Comparison of ENCODE assay signal across 16 mouse cellular contexts in the genomic region with DNA sequence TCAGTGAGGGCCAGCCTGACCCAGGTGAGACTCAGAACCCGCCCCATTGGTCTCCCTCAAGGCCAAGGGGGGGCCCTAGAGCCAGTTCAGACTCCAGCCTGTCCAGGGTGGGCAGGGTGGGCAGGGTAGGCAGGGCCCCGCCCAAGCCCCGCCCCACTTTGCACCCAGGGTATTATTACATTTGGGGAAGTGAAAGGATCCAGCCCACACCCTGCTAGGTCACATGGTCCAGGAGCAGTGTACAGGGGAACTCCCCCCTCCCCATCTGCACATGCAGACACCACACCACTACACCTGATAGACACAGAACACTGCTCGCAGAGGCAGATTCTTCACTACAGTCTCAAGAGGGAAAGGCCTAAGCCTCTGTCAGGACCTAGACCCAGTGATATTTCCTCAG. TPM values are rescaled to one million over a fixed set of nuclear protein-coding genes. Genes with fewer than 3 reads are reported as not detected.
A peak's percentile ranks its signal among the peaks of the same experiment; 100 is the strongest.
DNase-seq lines count a peak whose midpoint lies in the region; ATAC-seq and TF ChIP-seq lines count a peak whose summit lies in the region.
"Had no signal": no experiment of that assay in that cellular context is flagged by ENCODE, and none has a peak within 500 bp of the region (broad histone marks: within the 10 kb centered on the region; RNA-seq: fewer than 3 reads in every experiment).

No protein-coding gene starts in this region.

- no peak for DNase-seq in hindbrain, postnatal 0 days (ENCODE audit: low spot score)
- DNase-seq in hindbrain, embryonic 10.5 days (ENCODE audit: low spot score) = no peak
- DNase-seq in testis, postnatal 14 days (ENCODE audit: low spot score) = no peak
- no peak for DNase-seq in left cerebral cortex, adult 9 months (ENCODE audit: low spot score in 2 of 2)
- DNase-seq in urinary bladder, postnatal 14 days (ENCODE audit: low spot score) = no peak
- DNase-seq: adrenal gland, postnatal 10 days; kidney, adult 9 months; layer of hippocampus, adult 9-11 months; thymus, adult 2 months had no signal

- no peak overlapping the region for H3K4me2 ChIP-seq in hindbrain, postnatal 0 days (ENCODE audit: low read depth, low read length)
- no peak overlapping the region for H3K4me2 ChIP-seq in neural tube, embryonic 15.5 days
- H3K4me2 ChIP-seq: heart, embryonic 13.5 days; hindbrain, embryonic 15.5 days had no signal

- H3K27me3 ChIP-seq in hindbrain, postnatal 0 days (ENCODE audit: insufficient read depth, low read length) = no peaks in the 10 kb centered on the region
- no peaks in the 10 kb centered on the region for H3K27me3 ChIP-seq in hindbrain, embryonic 10.5 days (ENCODE audit: insufficient read depth, poor library complexity, severe bottlenecking)
- no peaks in the 10 kb centered on the region for H3K27me3 ChIP-seq in testis, adult 2 months (ENCODE audit: control insufficient read depth, insufficient read depth, low read length)
- no peaks in the 10 kb centered on the region for H3K27me3 ChIP-seq in neural tube, embryonic 15.5 days (replicated peaks)
- H3K27me3 ChIP-seq: heart, embryonic 13.5 days; hindbrain, embryonic 15.5 days had no signal

- TF ChIP-seq CTCF in hindbrain, postnatal 0 days (IDR thresholded peaks at IDR 0.05; ENCODE audit: low read depth) = no peak
- no peak for TF ChIP-seq CTCF in testis, adult 2 months (IDR thresholded peaks at IDR 0.05; ENCODE audit: control insufficient read depth, insufficient read depth, insufficient replicate concordance, low read depth, low read length)

- 84% methylated on average over 4 of the region's 4 CpGs for WGBS in hindbrain, postnatal 0 days
- WGBS in hindbrain, embryonic 10.5 days = 81% methylated on average over 4 of the region's 4 CpGs
- 76% methylated on average over 2 of the region's 4 CpGs for WGBS in neural tube, embryonic 15.5 days

- no peak overlapping the region for H3K9ac ChIP-seq in hindbrain, postnatal 0 days (replicated peaks; ENCODE audit: low read length)
- no peak overlapping the region for H3K9ac ChIP-seq in neural tube, embryonic 15.5 days (replicated peaks)
- H3K9ac ChIP-seq: heart, embryonic 13.5 days; hindbrain, embryonic 15.5 days had no signal

- peak; percentile 55; the same call in 1 of the 2 replicates for TF ChIP-seq POLR2A in testis, adult 2 months (IDR thresholded peaks at IDR 0.05; ENCODE audit: control insufficient read depth, low read depth, low read length)

- H3K9me3 ChIP-seq in hindbrain, postnatal 0 days (ENCODE audit: low read length) = no peaks in the 10 kb centered on the region
- no peaks in the 10 kb centered on the region for H3K9me3 ChIP-seq in hindbrain, embryonic 10.5 days
- no peaks in the 10 kb centered on the region for H3K9me3 ChIP-seq in neural tube, embryonic 15.5 days (replicated peaks)
- H3K9me3 ChIP-seq: heart, embryonic 13.5 days; hindbrain, embryonic 15.5 days had no signal

- ATAC-seq in hindbrain, postnatal 0 days = 0 out of 2 replicates have a peak, but pooled peaks have one; percentile 31
- peak; percentile 42 for ATAC-seq in megakaryocyte progenitor cell, adult 5-6 weeks (replicated peaks; ENCODE audit: poor library complexity)
- no peak for ATAC-seq in neural tube, embryonic 15.5 days (ENCODE audit: low FRiP score)
- ATAC-seq: forebrain, embryonic 14.5 days; lung, postnatal 0 days had no signal

- H3K4me1 ChIP-seq in hindbrain, postnatal 0 days (ENCODE audit: insufficient read depth, low read length) = no peaks in the 10 kb centered on the region
- peaks cover 26% of the 10 kb centered on the region for H3K4me1 ChIP-seq in hindbrain, embryonic 10.5 days (replicated peaks)
- H3K4me1 ChIP-seq in testis, adult 2 months (ENCODE audit: control insufficient read depth, insufficient read depth, low read length) = no peaks in the 10 kb centered on the region
- H3K4me1 ChIP-seq in neural tube, embryonic 15.5 days = no peaks in the 10 kb centered on the region
- H3K4me1 ChIP-seq: hindbrain, embryonic 15.5 days had no signal

- no peaks in the 10 kb centered on the region for H3K36me3 ChIP-seq in hindbrain, postnatal 0 days (ENCODE audit: insufficient read depth, low read length)
- H3K36me3 ChIP-seq in hindbrain, embryonic 10.5 days = peaks cover 29% of the 10 kb centered on the region
- no peaks in the 10 kb centered on the region for H3K36me3 ChIP-seq in testis, adult 2 months (ENCODE audit: control insufficient read depth, insufficient read depth, low read length)
- H3K36me3 ChIP-seq in neural tube, embryonic 15.5 days = no peaks in the 10 kb centered on the region
- H3K36me3 ChIP-seq: hindbrain, embryonic 15.5 days had no signal

- H3K4me3 ChIP-seq in hindbrain, postnatal 0 days (ENCODE audit: low read length) = no peak overlapping the region
- H3K4me3 ChIP-seq in hindbrain, embryonic 10.5 days = no peak overlapping the region
- peak overlapping the region; percentile 83 for H3K4me3 ChIP-seq in testis, adult 2 months (ENCODE audit: control insufficient read depth, low read depth, low read length)
- no peak overlapping the region for H3K4me3 ChIP-seq in neural tube, embryonic 15.5 days (replicated peaks)
- H3K4me3 ChIP-seq: heart, embryonic 13.5 days; hindbrain, embryonic 15.5 days had no signal

- H3K27ac ChIP-seq in hindbrain, postnatal 0 days = no peak overlapping the region
- H3K27ac ChIP-seq in hindbrain, embryonic 10.5 days = no peak overlapping the region
- H3K27ac ChIP-seq in testis, adult 2 months (ENCODE audit: control insufficient read depth, insufficient read depth, low read depth, low read length) = no peak overlapping the region
- no peak overlapping the region for H3K27ac ChIP-seq in neural tube, embryonic 15.5 days (replicated peaks)
- H3K27ac ChIP-seq: heart, embryonic 13.5 days; hindbrain, embryonic 15.5 days had no signal

RNA-seq across cellular contexts. Expression of gene Prkcd, which starts 18.3 kb away (rescaled TPM):
- total RNA-seq in hindbrain, postnatal 0 days (2014; rRNA removed) = 26.2 and 26.8 TPM in 2 replicates
- polyA plus RNA-seq in hindbrain, postnatal 0 days (2015; fragmentation: Nextera tagmentation; extraction: Ambion mirVana) = 19.6 and 20.4 TPM in 2 replicates
- polyA plus RNA-seq in hindbrain, embryonic 10.5 days (2016; fragmentation: Nextera tagmentation; extraction: Ambion mirVana) = 28.7 and 35.4 TPM in 2 replicates
- polyA plus RNA-seq in testis, adult 2 months (2012; rRNA removed) = 240 and 255 TPM in 2 replicates
- 71.8 and 84.3 TPM in 2 replicates for total RNA-seq in megakaryocyte progenitor cell, adult 5-6 weeks (2015)
- 106 and 118 TPM in 2 replicates for total RNA-seq in megakaryocyte progenitor cell, adult 5-6 weeks (2017)
- 35.2 and 41.8 TPM in 2 replicates for polyA plus RNA-seq in neural tube, embryonic 15.5 days (2015; fragmentation: Nextera tagmentation; extraction: Ambion mirVana)

RNA-seq across cellular contexts. Expression of gene Rft1, which starts 46.5 kb away (rescaled TPM):
- 11.4 and 18.2 TPM in 2 replicates for total RNA-seq in hindbrain, postnatal 0 days (2014; rRNA removed)
- 10.0 and 10.1 TPM in 2 replicates for polyA plus RNA-seq in hindbrain, postnatal 0 days (2015; fragmentation: Nextera tagmentation; extraction: Ambion mirVana)
- polyA plus RNA-seq in hindbrain, embryonic 10.5 days (2016; fragmentation: Nextera tagmentation; extraction: Ambion mirVana) = 13.0 and 13.6 TPM in 2 replicates
- polyA plus RNA-seq in testis, adult 2 months (2012; rRNA removed) = 6.3 and 8.1 TPM in 2 replicates
- total RNA-seq in megakaryocyte progenitor cell, adult 5-6 weeks (2015) = 12.3 and 12.7 TPM in 2 replicates
- 13.0 and 16.5 TPM in 2 replicates for total RNA-seq in megakaryocyte progenitor cell, adult 5-6 weeks (2017)
- 9.0 and 9.6 TPM in 2 replicates for polyA plus RNA-seq in neural tube, embryonic 15.5 days (2015; fragmentation: Nextera tagmentation; extraction: Ambion mirVana)

RNA-seq across cellular contexts. Expression of gene Tkt, which starts 59.5 kb away (rescaled TPM):
- total RNA-seq in hindbrain, postnatal 0 days (2014; rRNA removed) = 388 and 429 TPM in 2 replicates
- polyA plus RNA-seq in hindbrain, postnatal 0 days (2015; fragmentation: Nextera tagmentation; extraction: Ambion mirVana) = 248 and 258 TPM in 2 replicates
- 285 and 314 TPM in 2 replicates for polyA plus RNA-seq in hindbrain, embryonic 10.5 days (2016; fragmentation: Nextera tagmentation; extraction: Ambion mirVana)
- polyA plus RNA-seq in testis, adult 2 months (2012; rRNA removed) = 12.4 and 15.4 TPM in 2 replicates
- total RNA-seq in megakaryocyte progenitor cell, adult 5-6 weeks (2015) = 220 and 295 TPM in 2 replicates
- total RNA-seq in megakaryocyte progenitor cell, adult 5-6 weeks (2017) = 788 and 880 TPM in 2 replicates
- 270 and 288 TPM in 2 replicates for polyA plus RNA-seq in neural tube, embryonic 15.5 days (2015; fragmentation: Nextera tagmentation; extraction: Ambion mirVana)

Comparison
In these comparisons a context has a peak if more than half of its experiments do, and no peak if none do; other contexts are left out.
1. RNA of gene Tkt, which starts 59.5 kb away (polyA plus RNA-seq): 285 to 314 TPM in hindbrain, embryonic 10.5 days, 270 to 288 TPM in neural tube, embryonic 15.5 days and 248 to 258 TPM in hindbrain, postnatal 0 days; 12.4 to 15.4 TPM in testis, adult 2 months; every median in the first group is over 10 times any median in the second.